Mouse (Mus musculus) spleen, postnatal 10 days (tissue): ENCODE data around the gene Cacna1i.

Source experiments
- DNase-seq, 2 experiments: peaks; one replicate each; pipeline ENCODE4 v3.0.0; 2021 to 2022; ENCODE audit warnings: low spot score in 2 of 2

The Cacna1i gene

GRCm38 (mm10) chr15:80327743-80328540 lies 40.9 kb downstream of the Cacna1i start:
- no peak for DNase-seq

GRCm38 (mm10) chr15:80330276-80330675 lies 43.2 kb downstream of the Cacna1i start:
- DNase-seq, result no peak

GRCm38 (mm10) chr15:80334766-80335165 lies 47.7 kb downstream of the Cacna1i start:
- DNase-seq, result no peak

- DNase-seq, result no peak
Measured at GRCm38 (mm10) chr15:80335196-80335595, 48.2 kb downstream of the Cacna1i start.

- peak; percentile 45 to 69 for DNase-seq
Measured at GRCm38 (mm10) chr15:80340348-80340747, 53.3 kb downstream of the Cacna1i start.

GRCm38 (mm10) chr15:80342394-80342793 lies 55.4 kb downstream of the Cacna1i start:
- no peak for DNase-seq

GRCm38 (mm10) chr15:80343031-80343430 lies 56.0 kb downstream of the Cacna1i start:
- no peak for DNase-seq

- no peak for DNase-seq
Measured at GRCm38 (mm10) chr15:80343731-80344130, 56.7 kb downstream of the Cacna1i start.

GRCm38 (mm10) chr15:80346510-80346909 lies 59.5 kb downstream of the Cacna1i start:
- no peak for DNase-seq

- DNase-seq, result no peak
Measured at GRCm38 (mm10) chr15:80350431-80350830, 63.4 kb downstream of the Cacna1i start.

- no peak for DNase-seq
Measured at GRCm38 (mm10) chr15:80358798-80359197, 71.8 kb downstream of the Cacna1i start.

- DNase-seq, result no peak
Measured at GRCm38 (mm10) chr15:80361780-80362508, 74.9 kb downstream of the Cacna1i start.

GRCm38 (mm10) chr15:80362509-80363172 lies 75.6 kb downstream of the Cacna1i start:
- DNase-seq, result no peak

- DNase-seq, result no peak
Measured at GRCm38 (mm10) chr15:80363821-80364715, 77.0 kb downstream of the Cacna1i start.

- DNase-seq, result no peak
Measured at GRCm38 (mm10) chr15:80366899-80367298, 79.9 kb downstream of the Cacna1i start.

GRCm38 (mm10) chr15:80373219-80373964 lies 86.4 kb downstream of the Cacna1i start:
- no peak for DNase-seq

- DNase-seq, result no peak
Measured at GRCm38 (mm10) chr15:80374854-80375253, 87.8 kb downstream of the Cacna1i start.

- no peak for DNase-seq
Measured at GRCm38 (mm10) chr15:80387185-80387584, 100.1 kb downstream of the Cacna1i start.

- no peak for DNase-seq
Measured at GRCm38 (mm10) chr15:80391791-80392190, 104.8 kb downstream of the Cacna1i start.

GRCm38 (mm10) chr15:80395035-80395434 lies 108.0 kb downstream of the Cacna1i start:
- DNase-seq, result no peak

- no peak for DNase-seq
Measured at GRCm38 (mm10) chr15:80399451-80399850, 112.4 kb downstream of the Cacna1i start.
